Mouse (Mus musculus) limb, embryonic 12.5 days (tissue): ENCODE data around the gene Srebf2. TPM values are rescaled to one million over a fixed set of nuclear protein-coding genes. Genes with fewer than 3 reads are reported as not detected.
A peak's percentile ranks its signal among the peaks of the same experiment; 100 is the strongest.

Experiments used
- ATAC-seq: fragments of 200-750 bp; cut with Nextera tagmentation; 2 replicates; pipeline ENCODE4 v1.8.0; 2017; ENCODE audit warnings: low read depth, moderate TSS enrichment; ENCODE audit not compliant: insufficient number of reproducible peaks, insufficient read depth, low FRiP score, low TSS enrichment
- H3K27ac ChIP-seq: fragments of 300-500 bp; sonication (generic); 2 replicates; pipeline ENCODE4 v1.5.1; 2016; ENCODE audit warnings: mild to moderate bottlenecking, moderate library complexity
- H3K27me3 ChIP-seq: fragments of 300-500 bp; sonication (generic); 2 replicates; pipeline ENCODE4 v1.6.1; 2016; ENCODE audit warnings: mild to moderate bottlenecking, moderate library complexity
- H3K36me3 ChIP-seq: fragments of 300-500 bp; sonication (generic); 2 replicates; pipeline ENCODE4 v1.6.1; 2016; ENCODE audit warnings: mild to moderate bottlenecking, moderate library complexity
- H3K4me1 ChIP-seq: fragments of 300-500 bp; sonication (generic); replicated peaks from 2 replicates; pipeline ENCODE4 v1.6.1; 2016
- H3K4me2 ChIP-seq: fragments of 300-500 bp; sonication (generic); 2 replicates; pipeline ENCODE4 v1.6.1; 2016; ENCODE audit warnings: mild to moderate bottlenecking, moderate library complexity
- H3K4me3 ChIP-seq: fragments of 300-500 bp; sonication (generic); replicated peaks from 2 replicates; pipeline ENCODE4 v1.5.1; 2016; ENCODE audit warnings: mild to moderate bottlenecking
- H3K9ac ChIP-seq: fragments of 300-500 bp; sonication (generic); replicated peaks from 2 replicates; pipeline ENCODE4 v1.6.1; 2016; ENCODE audit warnings: mild to moderate bottlenecking, moderate library complexity
- H3K9me3 ChIP-seq: fragments of 300-500 bp; sonication (generic); 2 replicates; pipeline ENCODE4 v1.6.1; 2016; ENCODE audit warnings: mild to moderate bottlenecking, moderate library complexity
- WGBS: fragments of 180-500 bp; shearing (Covaris S2); methylation state at CpG from one replicate; pipeline ENCODE4 v1.1.7; 2016; 5-methylcytosine and 5-hydroxymethylcytosine counted together
- polyA plus RNA-seq: library from polyadenylated mRNA; unstranded; fragments of >200 nt; fragmentation: Nextera tagmentation; extraction: Ambion mirVana; gene quantifications from 2 replicates; pipeline ENCODE4 v1.2.1, GENCODE M21; 2016

The Srebf2 gene
- polyA plus RNA-seq, 1 experiment from 2014 or later: 186 TPM

- H3K27ac ChIP-seq: no peak overlapping the region
- H3K9ac ChIP-seq: no peak overlapping the region
- H3K4me1 ChIP-seq: peaks cover 35% of the 10 kb centered on the region
- peaks cover 91% of the 10 kb centered on the region for H3K27me3 ChIP-seq
- peaks cover 36% of the 10 kb centered on the region for H3K36me3 ChIP-seq
- 78% methylated on average over 8 of the region's 8 CpGs for WGBS
- H3K4me2 ChIP-seq: no peak overlapping the region
- no peak for ATAC-seq
- no peaks in the 10 kb centered on the region for H3K9me3 ChIP-seq
- H3K4me3 ChIP-seq: no peak overlapping the region
These were observed 61.3 kb downstream of the Srebf2 start for GRCm38 (mm10) chr15:82208307-82208706.

DNA sequence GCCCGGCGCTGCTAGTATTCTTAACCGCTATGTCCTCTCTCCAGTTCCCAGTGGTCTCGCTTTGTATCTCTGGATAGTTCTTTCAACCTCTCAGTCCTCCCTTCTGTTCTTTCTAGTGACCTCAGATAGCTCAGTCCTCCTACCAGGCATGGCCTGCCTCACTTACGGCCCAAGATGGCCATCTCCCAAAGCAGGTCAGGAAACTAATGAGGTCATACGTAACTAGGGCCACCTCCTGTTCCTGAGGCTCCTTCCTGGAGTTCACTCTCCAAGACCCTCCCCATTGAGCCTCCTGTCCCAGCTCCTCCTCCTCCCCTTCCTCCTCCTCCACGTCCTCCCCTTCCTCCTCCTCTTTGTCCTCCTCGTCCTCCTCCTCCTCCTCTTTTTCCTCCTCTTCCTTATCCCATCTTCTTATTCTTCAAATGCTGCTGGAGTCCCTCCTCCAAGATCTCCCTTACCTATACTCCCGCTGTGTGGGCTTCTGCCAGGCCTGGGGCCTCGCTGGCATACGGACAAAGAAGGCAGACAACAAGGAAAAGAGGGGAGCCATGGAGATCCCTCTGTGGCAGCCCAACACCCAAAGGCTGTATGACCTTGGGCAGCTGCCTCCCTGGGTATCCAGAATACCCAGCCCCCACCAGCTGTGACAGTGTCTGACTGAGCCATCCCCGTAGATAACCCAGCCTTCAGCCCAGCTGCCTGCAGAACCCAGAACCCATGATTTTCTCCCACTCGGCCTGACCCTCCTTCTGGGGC is 62.5 kb downstream of the Srebf2 start:
- Histone ChIP-seq H3K9ac (no peak overlapping the region), H3K9me3 (no peaks in the 10 kb centered on the region), H3K27me3 (peaks cover 100% of the 10 kb centered on the region), H3K36me3 (peaks cover 25% of the 10 kb centered on the region), H3K4me1 (peaks cover 35% of the 10 kb centered on the region), H3K27ac (no peak overlapping the region), H3K4me2 (no peak overlapping the region), H3K4me3 (no peak overlapping the region)
- WGBS: 76% methylated on average over 13 of the region's 13 CpGs
- no peak for ATAC-seq

GRCm38 (mm10) chr15:82210801-82211200 is 63.8 kb downstream of the Srebf2 start:
- WGBS: 26% methylated on average over 1 of the region's 1 CpGs
- H3K9ac ChIP-seq: no peak overlapping the region
- no peak overlapping the region for H3K27ac ChIP-seq
- ATAC-seq: no peak
- H3K36me3 ChIP-seq: peaks cover 11% of the 10 kb centered on the region
- peaks cover 100% of the 10 kb centered on the region for H3K27me3 ChIP-seq
- H3K9me3 ChIP-seq: no peaks in the 10 kb centered on the region
- H3K4me2 ChIP-seq: no peak overlapping the region
- peaks cover 35% of the 10 kb centered on the region for H3K4me1 ChIP-seq
- H3K4me3 ChIP-seq: no peak overlapping the region

DNA sequence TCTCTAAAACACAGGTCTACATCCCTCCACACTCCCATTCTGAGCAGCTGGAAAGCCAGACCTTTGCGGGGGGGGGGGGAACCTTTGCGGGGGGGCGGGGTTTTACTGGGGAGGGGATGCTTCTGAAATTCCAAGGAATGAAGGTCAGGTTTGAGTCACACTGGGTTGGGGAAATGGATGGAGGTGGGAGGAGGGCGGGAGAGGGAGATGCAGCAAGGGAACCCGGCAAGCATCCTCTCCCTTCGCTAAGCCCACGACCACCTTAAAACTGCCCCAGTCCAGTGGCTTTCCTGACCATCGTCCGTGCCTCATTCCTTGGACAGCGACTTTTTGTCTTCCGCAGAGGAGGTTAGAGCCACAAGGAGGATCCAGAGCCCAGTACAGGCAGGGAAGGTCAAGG is 64.3 kb downstream of the Srebf2 start:
- H3K27ac ChIP-seq: no peak overlapping the region
- H3K4me1 ChIP-seq: peaks cover 36% of the 10 kb centered on the region
- H3K27me3 ChIP-seq: peaks cover 100% of the 10 kb centered on the region
- ATAC-seq: no peak
- WGBS: 2% methylated on average over 11 of the region's 11 CpGs
- H3K9ac ChIP-seq: no peak overlapping the region
- H3K36me3 ChIP-seq: peaks cover 7% of the 10 kb centered on the region; the same call in 1 of the 2 replicates
- peak overlapping the region; percentile 79 for H3K4me2 ChIP-seq
- no peaks in the 10 kb centered on the region for H3K9me3 ChIP-seq
- peak overlapping the region; percentile 50 for H3K4me3 ChIP-seq

- WGBS: under 1% methylated on average over 112 of the region's 112 CpGs
- no peaks in the 10 kb centered on the region for H3K9me3 ChIP-seq
- 0 out of 2 replicates have a peak, but pooled peaks cover 3% of the 10 kb centered on the region for H3K36me3 ChIP-seq
- ATAC-seq: peak; percentile 8; the same call in 1 of the 2 replicates
- peak overlapping the region; percentile 79 for H3K4me2 ChIP-seq
- peaks cover 100% of the 10 kb centered on the region for H3K27me3 ChIP-seq
- no peak overlapping the region for H3K27ac ChIP-seq
- H3K4me1 ChIP-seq: peaks cover 36% of the 10 kb centered on the region
- peak overlapping the region; percentile 50 for H3K4me3 ChIP-seq
- H3K9ac ChIP-seq: peak overlapping the region; percentile 50
These were observed 65.2 kb downstream of the Srebf2 start for GRCm38 (mm10) chr15:82211911-82212751.

DNA sequence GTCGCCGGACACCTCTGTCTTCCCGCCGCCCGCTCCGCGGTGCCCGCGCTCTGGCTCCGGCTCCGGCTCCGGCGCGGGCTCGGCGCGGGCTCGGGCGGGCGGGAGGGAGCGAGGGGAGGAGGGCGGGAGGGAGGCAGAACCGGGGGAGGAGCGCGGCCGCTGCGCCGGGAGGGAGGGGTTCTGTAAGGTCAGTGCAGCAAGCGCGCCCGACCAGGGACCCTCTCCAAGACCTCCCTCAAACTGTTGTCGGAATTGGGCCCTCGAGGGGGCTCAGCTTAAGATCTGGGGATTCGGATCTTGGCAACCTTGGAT is 65.7 kb downstream of the Srebf2 start, which contains the start of gene Shisa8:
Gene Shisa8 (minus strand): TSS at position 64 of the 312 bp plus-strand sequence.
- ATAC-seq: no peak
- no peaks in the 10 kb centered on the region for H3K9me3 ChIP-seq
- H3K4me1 ChIP-seq: peaks cover 32% of the 10 kb centered on the region
- H3K4me3 ChIP-seq: peak within 1 kb of the TSS; percentile 50
- peak within 1 kb of the TSS; percentile 50 for H3K9ac ChIP-seq
- H3K36me3 ChIP-seq: 0 out of 2 replicates have a peak, but pooled peaks cover 3% of the 10 kb centered on the region
- H3K4me2 ChIP-seq: peak within 1 kb of the TSS; percentile 79
- H3K27me3 ChIP-seq: peaks cover 98% of the 10 kb centered on the region
- no peak within 1 kb of the TSS for H3K27ac ChIP-seq
- WGBS: 0% methylated on average over 18 of the region's 34 CpGs

GRCm38 (mm10) chr15:82213222-82213621 is 66.2 kb downstream of the Srebf2 start:
- Histone ChIP-seq H3K4me1 (peaks cover 32% of the 10 kb centered on the region), H3K27ac (no peak overlapping the region), H3K4me2 (no peak overlapping the region), H3K9me3 (no peaks in the 10 kb centered on the region), H3K4me3 (no peak overlapping the region), H3K36me3 (0 out of 2 replicates have a peak, but pooled peaks cover 2% of the 10 kb centered on the region), H3K9ac (no peak overlapping the region; the same call in 1 of the 2 replicates), H3K27me3 (peaks cover 98% of the 10 kb centered on the region)
- ATAC-seq: no peak
- WGBS: 8% methylated on average over 4 of the region's 4 CpGs

DNA sequence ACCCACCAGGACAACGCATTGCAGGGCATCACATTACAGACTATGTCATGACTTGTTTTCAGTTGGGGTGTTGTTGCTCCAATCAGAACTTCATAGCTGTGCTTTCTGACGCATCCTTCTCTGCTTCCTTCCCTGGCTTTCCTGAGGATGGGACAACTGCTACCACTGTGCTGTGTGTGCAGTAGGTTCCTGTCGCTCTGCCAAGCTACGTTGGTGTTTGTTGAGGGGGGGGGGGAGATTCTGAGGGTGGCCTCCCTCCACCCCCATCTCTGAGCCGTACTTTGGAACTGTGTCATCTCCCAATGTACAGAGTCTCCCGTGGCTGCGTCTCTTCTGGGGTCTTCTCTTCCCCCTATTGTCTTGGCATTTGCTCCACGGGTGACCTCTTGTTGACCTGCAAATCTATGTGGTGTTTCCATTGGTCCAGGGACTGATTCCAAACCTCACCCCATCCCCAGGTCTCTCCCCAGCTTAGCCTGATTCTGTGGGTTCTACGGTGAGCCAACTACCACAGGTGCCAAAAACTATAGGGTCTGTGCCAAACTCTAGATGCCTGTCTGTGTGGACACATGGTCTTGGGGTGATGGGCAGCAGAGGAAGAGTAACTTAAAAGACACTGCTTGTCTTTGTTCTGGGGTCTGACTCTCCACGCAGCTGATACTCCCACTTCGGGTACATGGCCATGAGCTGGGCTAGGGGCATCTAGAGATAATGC is 68.5 kb downstream of the Srebf2 start:
- Histone ChIP-seq H3K9me3 (no peaks in the 10 kb centered on the region), H3K27me3 (peaks cover 88% of the 10 kb centered on the region), H3K4me3 (no peak overlapping the region), H3K9ac (no peak overlapping the region), H3K4me2 (no peak overlapping the region), H3K27ac (no peak overlapping the region), H3K36me3 (no peaks in the 10 kb centered on the region), H3K4me1 (peaks cover 32% of the 10 kb centered on the region)
- WGBS: 43% methylated on average over 11 of the region's 11 CpGs
- no peak for ATAC-seq

DNA sequence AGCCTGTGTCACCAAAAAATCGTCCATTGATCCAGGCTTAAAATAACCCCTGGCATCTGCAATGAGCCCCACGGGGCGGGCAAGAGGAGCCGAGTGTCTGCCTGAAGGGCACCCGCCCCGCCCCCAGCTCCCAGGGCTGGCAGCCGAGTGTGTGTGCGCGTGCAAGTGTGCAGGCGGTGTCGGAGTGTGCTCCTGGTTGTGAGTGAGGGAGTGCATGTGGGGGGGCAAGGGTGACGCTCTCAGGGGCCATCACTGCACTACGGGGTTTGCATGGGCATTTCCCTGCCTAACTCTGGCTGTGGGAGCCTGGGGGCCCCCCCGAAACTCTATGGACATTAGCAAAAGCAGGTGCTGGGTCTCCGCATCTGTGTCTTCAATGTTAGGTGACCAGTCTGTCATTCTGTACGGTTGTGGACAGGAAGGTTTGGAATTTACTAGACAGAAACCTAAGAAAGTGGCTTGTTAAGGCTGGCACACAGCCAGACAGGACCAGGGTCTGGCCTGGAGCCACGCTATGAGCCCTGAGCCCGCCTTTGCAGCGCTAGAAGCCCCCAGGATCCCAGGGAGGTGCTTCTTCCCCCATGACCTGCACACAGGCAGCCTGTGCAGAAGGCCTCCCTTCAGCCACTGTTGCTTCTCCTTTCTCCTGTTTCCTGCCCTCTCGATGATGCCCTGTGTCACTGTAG is 69.3 kb downstream of the Srebf2 start:
- Histone ChIP-seq H3K27me3 (peaks cover 86% of the 10 kb centered on the region), H3K9ac (no peak overlapping the region), H3K27ac (no peak overlapping the region), H3K4me3 (no peak overlapping the region), H3K36me3 (no peaks in the 10 kb centered on the region), H3K4me1 (peaks cover 32% of the 10 kb centered on the region), H3K4me2 (no peak overlapping the region), H3K9me3 (no peaks in the 10 kb centered on the region)
- no peak for ATAC-seq
- 47% methylated on average over 20 of the region's 20 CpGs for WGBS

- no peak overlapping the region for H3K4me3 ChIP-seq
- no peaks in the 10 kb centered on the region for H3K36me3 ChIP-seq
- 9% methylated on average over 7 of the region's 7 CpGs for whole genome bisulfite sequencing
- peaks cover 24% of the 10 kb centered on the region for H3K4me1 ChIP-seq
- ATAC-seq: no peak
- H3K27ac ChIP-seq: no peak overlapping the region
- H3K4me2 ChIP-seq: no peak overlapping the region
- peaks cover 79% of the 10 kb centered on the region for H3K27me3 ChIP-seq
- H3K9ac ChIP-seq: no peak overlapping the region; the same call in 1 of the 2 replicates
- H3K9me3 ChIP-seq: no peaks in the 10 kb centered on the region
These were observed 70.1 kb downstream of the Srebf2 start for GRCm38 (mm10) chr15:82217039-82217438.
